Mouse (Mus musculus): ENCODE results near the gene Fra10ac1. TPM values are rescaled to one million over a fixed set of nuclear protein-coding genes. Genes with fewer than 3 reads are reported as not detected.

Fra10ac1 gene
- polyA plus RNA-seq, 1 experiment from 2014 or later = 38.6 TPM

GRCm38 (mm10) chr19:38249627-38250026 lies 25.7 kb upstream of the Fra10ac1 start:
- Histone ChIP-seq H3K27me3 (replicated peaks) (no peaks in the 10 kb centered on the region), H3K27ac (replicated peaks) (no peak overlapping the region), H3K9me3 (replicated peaks) (no peaks in the 10 kb centered on the region), H3K9ac (replicated peaks) (no peak overlapping the region), H3K36me3 (no peaks in the 10 kb centered on the region), H3K4me1 (peaks cover 13% of the 10 kb centered on the region), H3K4me2 (no peak overlapping the region), H3K4me3 (replicated peaks) (no peak overlapping the region)
- 77% methylated on average over 8 of the region's 8 CpGs for WGBS
- no peak for ATAC-seq (ENCODE audit: low FRiP score)

GRCm38 (mm10) chr19:38246177-38246622 lies 22.2 kb upstream of the Fra10ac1 start:
- ATAC-seq (ENCODE audit: low FRiP score) = peak; percentile 40

GRCm38 (mm10) chr19:38245361-38246176 lies 21.6 kb upstream of the Fra10ac1 start:
- ATAC-seq (ENCODE audit: low FRiP score) = peak; percentile 72
- H3K4me1 ChIP-seq = peaks cover 13% of the 10 kb centered on the region
- peak overlapping the region; percentile 69 for H3K27ac ChIP-seq (replicated peaks)
- 28% methylated on average over 10 of the region's 10 CpGs for WGBS
- H3K27me3 ChIP-seq (replicated peaks) = no peaks in the 10 kb centered on the region
- no peak overlapping the region for H3K9ac ChIP-seq (replicated peaks)
- no peaks in the 10 kb centered on the region for H3K36me3 ChIP-seq
- peak overlapping the region; percentile 16 for H3K4me2 ChIP-seq
- H3K9me3 ChIP-seq (replicated peaks) = no peaks in the 10 kb centered on the region
- no peak overlapping the region for H3K4me3 ChIP-seq (replicated peaks)

More at GRCm38 (mm10) chr19:38246177-38246622, 22.2 kb upstream of the Fra10ac1 start:
- 28% methylated on average over 7 of the region's 7 CpGs for WGBS
- no peak overlapping the region for H3K4me3 ChIP-seq (replicated peaks)
- H3K27ac ChIP-seq (replicated peaks) = peak overlapping the region; percentile 69
- H3K9me3 ChIP-seq (replicated peaks) = no peaks in the 10 kb centered on the region
- no peaks in the 10 kb centered on the region for H3K27me3 ChIP-seq (replicated peaks)
- H3K4me2 ChIP-seq = peak overlapping the region; percentile 16; the same call in 1 of the 2 replicates
- H3K9ac ChIP-seq (replicated peaks) = no peak overlapping the region
- H3K4me1 ChIP-seq = peaks cover 13% of the 10 kb centered on the region
- no peaks in the 10 kb centered on the region for H3K36me3 ChIP-seq

- WGBS = 60% methylated on average over 8 of the region's 8 CpGs
- Histone ChIP-seq H3K4me3 (replicated peaks) (no peak overlapping the region), H3K9ac (replicated peaks) (no peak overlapping the region), H3K9me3 (replicated peaks) (no peaks in the 10 kb centered on the region), H3K4me2 (no peak overlapping the region), H3K4me1 (peaks cover 13% of the 10 kb centered on the region), H3K27me3 (replicated peaks) (no peaks in the 10 kb centered on the region), H3K27ac (replicated peaks) (peak overlapping the region; percentile 69), H3K36me3 (no peaks in the 10 kb centered on the region)
- no peak for ATAC-seq (ENCODE audit: low FRiP score)
Observed at GRCm38 (mm10) chr19:38244748-38245147, 20.8 kb upstream of the Fra10ac1 start.

- Histone ChIP-seq H3K4me1 (peaks cover 28% of the 10 kb centered on the region), H3K9ac (replicated peaks) (no peak overlapping the region), H3K4me3 (replicated peaks) (no peak overlapping the region), H3K4me2 (no peak overlapping the region), H3K27ac (replicated peaks) (no peak overlapping the region), H3K27me3 (replicated peaks) (no peaks in the 10 kb centered on the region), H3K36me3 (no peaks in the 10 kb centered on the region), H3K9me3 (replicated peaks) (no peaks in the 10 kb centered on the region)
- ATAC-seq (ENCODE audit: low FRiP score) = no peak
- 88% methylated on average over 8 of the region's 8 CpGs for WGBS
Observed at GRCm38 (mm10) chr19:38242314-38242852, 18.4 kb upstream of the Fra10ac1 start.

GRCm38 (mm10) chr19:38238213-38238951 lies 14.4 kb upstream of the Fra10ac1 start:
- H3K4me2 ChIP-seq = no peak overlapping the region
- whole genome bisulfite sequencing = 42% methylated on average over 12 of the region's 12 CpGs
- peak; percentile 73 for ATAC-seq (ENCODE audit: low FRiP score)

GRCm38 (mm10) chr19:38237834-38238212 lies 13.9 kb upstream of the Fra10ac1 start:
- WGBS = 48% methylated on average over 3 of the region's 3 CpGs
- Histone ChIP-seq H3K4me3 (replicated peaks) (no peak overlapping the region), H3K9ac (replicated peaks) (no peak overlapping the region), H3K27me3 (replicated peaks) (no peaks in the 10 kb centered on the region), H3K4me1 (peaks cover 15% of the 10 kb centered on the region), H3K4me2 (no peak overlapping the region), H3K27ac (replicated peaks) (peak overlapping the region; percentile 41), H3K36me3 (no peaks in the 10 kb centered on the region), H3K9me3 (replicated peaks) (no peaks in the 10 kb centered on the region)
- ATAC-seq (ENCODE audit: low FRiP score) = peak; percentile 68

More at GRCm38 (mm10) chr19:38238213-38238951, 14.4 kb upstream of the Fra10ac1 start:
- Histone ChIP-seq H3K27me3 (replicated peaks) (no peaks in the 10 kb centered on the region), H3K4me3 (replicated peaks) (no peak overlapping the region), H3K9ac (replicated peaks) (no peak overlapping the region), H3K36me3 (no peaks in the 10 kb centered on the region), H3K4me1 (peaks cover 15% of the 10 kb centered on the region), H3K9me3 (replicated peaks) (no peaks in the 10 kb centered on the region), H3K27ac (replicated peaks) (peak overlapping the region; percentile 41)

- Histone ChIP-seq H3K36me3 (no peaks in the 10 kb centered on the region), H3K4me1 (peaks cover 15% of the 10 kb centered on the region), H3K27ac (replicated peaks) (no peak overlapping the region), H3K27me3 (replicated peaks) (no peaks in the 10 kb centered on the region), H3K4me2 (no peak overlapping the region), H3K4me3 (replicated peaks) (no peak overlapping the region), H3K9me3 (replicated peaks) (no peaks in the 10 kb centered on the region), H3K9ac (replicated peaks) (no peak overlapping the region)
- ATAC-seq (ENCODE audit: low FRiP score) = no peak
- WGBS = 62% methylated on average over 5 of the region's 5 CpGs
Observed at GRCm38 (mm10) chr19:38236526-38236925, 12.6 kb upstream of the Fra10ac1 start.

- no peaks in the 10 kb centered on the region; the same call in 1 of the 2 replicates for H3K4me1 ChIP-seq
- no peak for ATAC-seq (ENCODE audit: low FRiP score)
- no peak overlapping the region for H3K4me3 ChIP-seq (replicated peaks)
- H3K9me3 ChIP-seq (replicated peaks) = no peaks in the 10 kb centered on the region
- whole genome bisulfite sequencing = 5% methylated on average over 4 of the region's 4 CpGs
- no peaks in the 10 kb centered on the region for H3K27me3 ChIP-seq (replicated peaks)
- no peak overlapping the region for H3K4me2 ChIP-seq
- H3K36me3 ChIP-seq = no peaks in the 10 kb centered on the region
- H3K9ac ChIP-seq (replicated peaks) = no peak overlapping the region
- H3K27ac ChIP-seq (replicated peaks) = no peak overlapping the region
Observed at GRCm38 (mm10) chr19:38232516-38232915, 8.6 kb upstream of the Fra10ac1 start.

GRCm38 (mm10) chr19:38232087-38232486 lies 8.1 kb upstream of the Fra10ac1 start:
- no peaks in the 10 kb centered on the region; the same call in 1 of the 2 replicates for H3K4me1 ChIP-seq
- no peaks in the 10 kb centered on the region for H3K36me3 ChIP-seq
- H3K9ac ChIP-seq (replicated peaks) = no peak overlapping the region
- no peak for ATAC-seq (ENCODE audit: low FRiP score)
- H3K4me2 ChIP-seq = no peak overlapping the region
- no peaks in the 10 kb centered on the region for H3K9me3 ChIP-seq (replicated peaks)
- WGBS = 20% methylated on average over 8 of the region's 8 CpGs
- H3K27me3 ChIP-seq (replicated peaks) = no peaks in the 10 kb centered on the region
- no peak overlapping the region for H3K27ac ChIP-seq (replicated peaks)
- no peak overlapping the region for H3K4me3 ChIP-seq (replicated peaks)

GRCm38 (mm10) chr19:38228699-38229098 lies 4.7 kb upstream of the Fra10ac1 start:
- H3K9ac ChIP-seq (replicated peaks) = no peak overlapping the region
- H3K27me3 ChIP-seq (replicated peaks) = no peaks in the 10 kb centered on the region
- H3K4me3 ChIP-seq (replicated peaks) = no peak overlapping the region
- WGBS = 64% methylated on average over 2 of the region's 2 CpGs
- no peaks in the 10 kb centered on the region for H3K9me3 ChIP-seq (replicated peaks)
- H3K27ac ChIP-seq (replicated peaks) = no peak overlapping the region
- H3K4me2 ChIP-seq = no peak overlapping the region
- H3K36me3 ChIP-seq = no peaks in the 10 kb centered on the region
- no peak for ATAC-seq (ENCODE audit: low FRiP score)
- peaks cover 6% of the 10 kb centered on the region for H3K4me1 ChIP-seq

All from neural tube, embryonic 15.5 days (tissue).